9 mouse cellular contexts compared by ENCODE assay signal in genomic region chr7:27310306-27310705, GRCm38 (mm10). TPM values are rescaled to one million over a fixed set of nuclear protein-coding genes. Genes with fewer than 3 reads are reported as not detected.
A peak's percentile ranks its signal among the peaks of the same experiment; 100 is the strongest.
DNase-seq lines count a peak whose midpoint lies in the region; ATAC-seq and TF ChIP-seq lines count a peak whose summit lies in the region.
"Had no signal": no experiment of that assay in that cellular context is flagged by ENCODE, and none has a peak within 500 bp of the region (broad histone marks: within the 10 kb centered on the region; RNA-seq: fewer than 3 reads in every experiment).

No protein-coding gene starts in this region.

- intact Hi-C loops in heart, postnatal 25 days (cut with DNase I), result no loop called here

- peak; percentile 72 for ATAC-seq in forebrain, postnatal 0 days
- no peak for ATAC-seq in intestine, postnatal 0 days
- ATAC-seq in megakaryocyte-erythroid progenitor cell, adult 5-6 weeks (replicated peaks; ENCODE audit: low FRiP score, low TSS enrichment, poor library complexity, severe bottlenecking), result peak; percentile 74
- no peak for ATAC-seq in monocyte, adult 5-6 weeks (replicated peaks; ENCODE audit: insufficient number of reproducible peaks, low FRiP score, low TSS enrichment, poor library complexity, severe bottlenecking)

- 8% methylated on average over 17 of the region's 17 CpGs for WGBS in forebrain, postnatal 0 days
- WGBS in intestine, postnatal 0 days, result 17% methylated on average over 17 of the region's 17 CpGs

- H3K27ac ChIP-seq in forebrain, postnatal 0 days (ENCODE audit: low read depth, low read length), result no peak overlapping the region
- no peak overlapping the region for H3K27ac ChIP-seq in intestine, postnatal 0 days (ENCODE audit: low read depth, low read length)

- DNase-seq in heart, adult 18-20 months, result peak; percentile 78 to 79
- DNase-seq in heart, postnatal 25 days (ENCODE audit: low spot score), result no peak
- peak; percentile 60 to 70 for DNase-seq in adrenal gland, postnatal 36 days
- peak; percentile 66 for DNase-seq in forebrain, postnatal 0 days
- no peak for DNase-seq in gastrocnemius, adult 8-10 months (ENCODE audit: low spot score in 2 of 2)

- H3K4me1 ChIP-seq in forebrain, postnatal 0 days (ENCODE audit: insufficient read depth), result no peaks in the 10 kb centered on the region
- no peaks in the 10 kb centered on the region; the same call in 1 of the 2 replicates for H3K4me1 ChIP-seq in intestine, postnatal 0 days (replicated peaks; ENCODE audit: control insufficient read depth, insufficient read depth, low read length)

- no peak overlapping the region for H3K9ac ChIP-seq in forebrain, postnatal 0 days
- no peak overlapping the region for H3K9ac ChIP-seq in intestine, postnatal 0 days (ENCODE audit: low read depth, low read length)

- H3K4me3 ChIP-seq in forebrain, postnatal 0 days (ENCODE audit: low read depth, low read length), result no peak overlapping the region
- H3K4me3 ChIP-seq in intestine, postnatal 0 days (ENCODE audit: low read depth, low read length), result no peak overlapping the region

- no peaks in the 10 kb centered on the region for H3K9me3 ChIP-seq in forebrain, postnatal 0 days (ENCODE audit: low read length)
- H3K9me3 ChIP-seq in intestine, postnatal 0 days (ENCODE audit: control insufficient read depth), result 0 out of 2 replicates have a peak, but pooled peaks cover 7% of the 10 kb centered on the region

- no peaks in the 10 kb centered on the region; the same call in 1 of the 2 replicates for H3K36me3 ChIP-seq in forebrain, postnatal 0 days (ENCODE audit: insufficient read depth)
- H3K36me3 ChIP-seq in intestine, postnatal 0 days (ENCODE audit: control insufficient read depth, insufficient read depth), result 0 out of 2 replicates have a peak, but pooled peaks cover 5% of the 10 kb centered on the region

- peak overlapping the region; percentile 39 for H3K4me2 ChIP-seq in forebrain, postnatal 0 days (ENCODE audit: low read depth)
- peak overlapping the region; percentile 51 for H3K4me2 ChIP-seq in intestine, postnatal 0 days (replicated peaks; ENCODE audit: low read depth)

- no peak for TF ChIP-seq CTCF in forebrain, postnatal 0 days (IDR thresholded peaks at IDR 0.05; ENCODE audit: low read depth)
- no peak for TF ChIP-seq CTCF in intestine, postnatal 0 days (IDR thresholded peaks at IDR 0.05; ENCODE audit: low read depth)

- H3K27me3 ChIP-seq in forebrain, postnatal 0 days (ENCODE audit: insufficient read depth, low read length), result no peaks in the 10 kb centered on the region
- H3K27me3 ChIP-seq in intestine, postnatal 0 days (replicated peaks; ENCODE audit: control insufficient read depth, insufficient read depth, low read length), result no peaks in the 10 kb centered on the region

RNA-seq across cellular contexts. Expression of gene Ltbp4, which starts 27.2 kb away (rescaled TPM):
- 100 to 1,000 TPM; 185 to 206 TPM for total RNA-seq in heart, adult 18-20 months (2021)
- 100 to 1,000 TPM; 210 to 247 TPM for total RNA-seq in heart, postnatal 25 days (2021)
- 10 to 100 TPM; 77.8 to 94.6 TPM for total RNA-seq in adrenal gland, postnatal 36 days (2021)
- total RNA-seq in forebrain, postnatal 0 days (2014; rRNA removed), result 13.4 and 26.7 TPM in 2 replicates
- polyA plus RNA-seq in forebrain, postnatal 0 days (2015; fragmentation: Nextera tagmentation; extraction: Ambion mirVana), result 8.3 and 11.7 TPM in 2 replicates
- polyA plus RNA-seq in intestine, postnatal 0 days (2015; fragmentation: Nextera tagmentation; extraction: Ambion mirVana), result 40.7 and 43.7 TPM in 2 replicates
- 0.39 TPM in 1 of 2 replicates, not detected in the other for total RNA-seq in megakaryocyte-erythroid progenitor cell, adult 5-6 weeks (2014; fragmentation: Nextera tagmentation)
- total RNA-seq in megakaryocyte-erythroid progenitor cell, adult 5-6 weeks (2017), result 0.05 and 1.4 TPM in 2 replicates
- total RNA-seq in monocyte, adult 5-6 weeks (2017), result 0.68 TPM in 1 of 3 replicates, not detected in the others
- 10 to 100 TPM; 33.6 to 50.3 (median 43.1) TPM for total RNA-seq in gastrocnemius, adult 8-10 months (2022)

RNA-seq across cellular contexts. Expression of gene Shkbp1, which starts 45.5 kb away (rescaled TPM):
- 1 to 10 TPM; 5.6 to 6.3 TPM for total RNA-seq in heart, adult 18-20 months (2021)
- 1 to 10 TPM; 6.4 to 8.2 TPM for total RNA-seq in heart, postnatal 25 days (2021)
- total RNA-seq in adrenal gland, postnatal 36 days (2021), result 10 to 100 TPM; 22.3 TPM
- total RNA-seq in forebrain, postnatal 0 days (2014; rRNA removed), result 30.2 and 35.6 TPM in 2 replicates
- polyA plus RNA-seq in forebrain, postnatal 0 days (2015; fragmentation: Nextera tagmentation; extraction: Ambion mirVana), result 31.8 and 33.1 TPM in 2 replicates
- polyA plus RNA-seq in intestine, postnatal 0 days (2015; fragmentation: Nextera tagmentation; extraction: Ambion mirVana), result 26.9 and 29.1 TPM in 2 replicates
- 39.2 and 72.7 TPM in 2 replicates for total RNA-seq in megakaryocyte-erythroid progenitor cell, adult 5-6 weeks (2014; fragmentation: Nextera tagmentation)
- 20.6 and 35.1 TPM in 2 replicates for total RNA-seq in megakaryocyte-erythroid progenitor cell, adult 5-6 weeks (2017)
- total RNA-seq in monocyte, adult 5-6 weeks (2017), result 33.3 to 47.0 TPM (median 39.9 TPM) in 3 replicates
- total RNA-seq in gastrocnemius, adult 8-10 months (2022), result 1 to 10 TPM; 1.8 to 3.9 (median 2.7) TPM

RNA-seq across cellular contexts. Expression of gene Gm20479, which starts 46.9 kb away (rescaled TPM):
- not detected for total RNA-seq in heart, adult 18-20 months (2021)
- total RNA-seq in heart, postnatal 25 days (2021), result not detected
- total RNA-seq in adrenal gland, postnatal 36 days (2021), result 1 to 10 TPM in 1 of 2 experiments, not detected in 1; 6.1 TPM
- not detected in 2 replicates for total RNA-seq in forebrain, postnatal 0 days (2014; rRNA removed)
- polyA plus RNA-seq in forebrain, postnatal 0 days (2015; fragmentation: Nextera tagmentation; extraction: Ambion mirVana), result not detected in 2 replicates
- 0.61 and 0.72 TPM in 2 replicates for polyA plus RNA-seq in intestine, postnatal 0 days (2015; fragmentation: Nextera tagmentation; extraction: Ambion mirVana)
- total RNA-seq in megakaryocyte-erythroid progenitor cell, adult 5-6 weeks (2014; fragmentation: Nextera tagmentation), result not detected in 2 replicates
- not detected in 2 replicates for total RNA-seq in megakaryocyte-erythroid progenitor cell, adult 5-6 weeks (2017)
- total RNA-seq in monocyte, adult 5-6 weeks (2017), result not detected in 3 replicates
- total RNA-seq in gastrocnemius, adult 8-10 months (2022), result under 1 TPM in 1 of 4 experiments, not detected in 3; 0.53 TPM
- total RNA-seq: liver, adult 2 months had no signal
- polyA plus RNA-seq: liver, adult 2 months had no signal

RNA-seq across cellular contexts. Expression of gene Numbl, which starts 52.1 kb away (rescaled TPM):
- total RNA-seq in heart, adult 18-20 months (2021), result 1 to 10 TPM; 2.4 to 3.3 TPM
- 1 to 10 TPM; 4.5 to 5.3 TPM for total RNA-seq in heart, postnatal 25 days (2021)
- total RNA-seq in adrenal gland, postnatal 36 days (2021), result 10 to 100 TPM in 1 of 2 experiments, 1 to 10 TPM in 1; 8.8 to 10.1 TPM
- total RNA-seq in forebrain, postnatal 0 days (2014; rRNA removed), result 81.6 and 86.4 TPM in 2 replicates
- 47.5 and 51.7 TPM in 2 replicates for polyA plus RNA-seq in forebrain, postnatal 0 days (2015; fragmentation: Nextera tagmentation; extraction: Ambion mirVana)
- 6.6 and 7.5 TPM in 2 replicates for polyA plus RNA-seq in intestine, postnatal 0 days (2015; fragmentation: Nextera tagmentation; extraction: Ambion mirVana)
- 0.94 and 3.0 TPM in 2 replicates for total RNA-seq in megakaryocyte-erythroid progenitor cell, adult 5-6 weeks (2014; fragmentation: Nextera tagmentation)
- total RNA-seq in megakaryocyte-erythroid progenitor cell, adult 5-6 weeks (2017), result 0.38 and 0.66 TPM in 2 replicates
- 1.2 to 2.5 TPM (median 2.1 TPM) in 3 replicates for total RNA-seq in monocyte, adult 5-6 weeks (2017)
- 1 to 10 TPM; 1.5 to 3.4 (median 2.2) TPM for total RNA-seq in gastrocnemius, adult 8-10 months (2022)

Comparison
In these comparisons a context has a peak if more than half of its experiments do, and no peak if none do; other contexts are left out.
1. DNase-seq: peak in heart, adult 18-20 months (2 of 2), adrenal gland, postnatal 36 days (2 of 2) and forebrain, postnatal 0 days (single experiment); none in heart, postnatal 25 days (single experiment) and gastrocnemius, adult 8-10 months (0 of 2).
2. ATAC-seq: peak in forebrain, postnatal 0 days (single experiment) and megakaryocyte-erythroid progenitor cell, adult 5-6 weeks (single experiment); none in intestine, postnatal 0 days (single experiment) and monocyte, adult 5-6 weeks (single experiment).